Mouse (Mus musculus): ENCODE results near the gene Lsamp. TPM values are rescaled to one million over a fixed set of nuclear protein-coding genes. Genes with fewer than 3 reads are reported as not detected.

Lsamp gene
- polyA plus RNA-seq, 1 experiment from 2014 or later = 10.0 TPM

GRCm38 (mm10) chr16:42016791-42017643 is 2032.9 kb downstream of the Lsamp start:
- no peak overlapping the region for H3K27ac ChIP-seq
- WGBS = 82% methylated on average over 9 of the region's 9 CpGs
- no peak for ATAC-seq (ENCODE audit: insufficient number of reproducible peaks, low FRiP score, low TSS enrichment, low read depth)

GRCm38 (mm10) chr16:42022566-42022965 is 2038.4 kb downstream of the Lsamp start:
- H3K9me3 ChIP-seq = no peaks in the 10 kb centered on the region
- no peak for ATAC-seq (ENCODE audit: insufficient number of reproducible peaks, low FRiP score, low TSS enrichment, low read depth)
- 81% methylated on average over 1 of the region's 1 CpGs for WGBS

More at GRCm38 (mm10) chr16:42016791-42017643, 2032.9 kb downstream of the Lsamp start:
- no peaks in the 10 kb centered on the region for H3K4me1 ChIP-seq
- H3K27me3 ChIP-seq = no peaks in the 10 kb centered on the region
- no peak overlapping the region for H3K4me2 ChIP-seq
- no peaks in the 10 kb centered on the region for H3K9me3 ChIP-seq
- no peaks in the 10 kb centered on the region for H3K36me3 ChIP-seq
- H3K9ac ChIP-seq = no peak overlapping the region
- no peak overlapping the region for H3K4me3 ChIP-seq

GRCm38 (mm10) chr16:42032030-42032429 is 2047.9 kb downstream of the Lsamp start:
- no peak for ATAC-seq (ENCODE audit: insufficient number of reproducible peaks, low FRiP score, low TSS enrichment, low read depth)
- H3K4me2 ChIP-seq = no peak overlapping the region
- 72% methylated on average over 2 of the region's 2 CpGs for WGBS

More at GRCm38 (mm10) chr16:42022566-42022965, 2038.4 kb downstream of the Lsamp start:
- Histone ChIP-seq H3K4me1 (no peaks in the 10 kb centered on the region), H3K27ac (no peak overlapping the region), H3K36me3 (no peaks in the 10 kb centered on the region), H3K9ac (no peak overlapping the region), H3K27me3 (no peaks in the 10 kb centered on the region), H3K4me2 (no peak overlapping the region), H3K4me3 (no peak overlapping the region)

GRCm38 (mm10) chr16:42033449-42033848 is 2049.3 kb downstream of the Lsamp start:
- H3K4me3 ChIP-seq = no peak overlapping the region
- no peaks in the 10 kb centered on the region for H3K27me3 ChIP-seq
- no peak for ATAC-seq (ENCODE audit: insufficient number of reproducible peaks, low FRiP score, low TSS enrichment, low read depth)

More at GRCm38 (mm10) chr16:42032030-42032429, 2047.9 kb downstream of the Lsamp start:
- no peaks in the 10 kb centered on the region for H3K27me3 ChIP-seq
- H3K27ac ChIP-seq = no peak overlapping the region
- H3K36me3 ChIP-seq = no peaks in the 10 kb centered on the region
- no peak overlapping the region for H3K9ac ChIP-seq
- H3K4me3 ChIP-seq = no peak overlapping the region
- no peaks in the 10 kb centered on the region for H3K9me3 ChIP-seq
- H3K4me1 ChIP-seq = no peaks in the 10 kb centered on the region

GRCm38 (mm10) chr16:42048138-42048537 is 2064.0 kb downstream of the Lsamp start:
- ATAC-seq (ENCODE audit: insufficient number of reproducible peaks, low FRiP score, low TSS enrichment, low read depth) = no peak
- Histone ChIP-seq H3K9me3 (no peaks in the 10 kb centered on the region), H3K4me1 (no peaks in the 10 kb centered on the region), H3K27ac (no peak overlapping the region), H3K27me3 (no peaks in the 10 kb centered on the region), H3K4me2 (no peak overlapping the region), H3K4me3 (no peak overlapping the region), H3K36me3 (no peaks in the 10 kb centered on the region), H3K9ac (no peak overlapping the region)

More at GRCm38 (mm10) chr16:42033449-42033848, 2049.3 kb downstream of the Lsamp start:
- no peaks in the 10 kb centered on the region for H3K36me3 ChIP-seq
- H3K27ac ChIP-seq = no peak overlapping the region
- no peaks in the 10 kb centered on the region for H3K4me1 ChIP-seq
- H3K9me3 ChIP-seq = no peaks in the 10 kb centered on the region
- WGBS = 66% methylated on average over 2 of the region's 2 CpGs
- no peak overlapping the region for H3K4me2 ChIP-seq
- no peak overlapping the region for H3K9ac ChIP-seq

GRCm38 (mm10) chr16:42059927-42060326 is 2075.8 kb downstream of the Lsamp start:
- Histone ChIP-seq H3K9ac (no peak overlapping the region), H3K4me1 (no peaks in the 10 kb centered on the region), H3K4me2 (no peak overlapping the region), H3K36me3 (no peaks in the 10 kb centered on the region), H3K27ac (no peak overlapping the region), H3K4me3 (no peak overlapping the region), H3K9me3 (no peaks in the 10 kb centered on the region), H3K27me3 (no peaks in the 10 kb centered on the region)
- no peak for ATAC-seq (ENCODE audit: insufficient number of reproducible peaks, low FRiP score, low TSS enrichment, low read depth)
- 65% methylated on average over 3 of the region's 3 CpGs for WGBS

GRCm38 (mm10) chr16:42074325-42074724 is 2090.2 kb downstream of the Lsamp start:
- H3K4me1 ChIP-seq = no peaks in the 10 kb centered on the region
- no peak overlapping the region for H3K9ac ChIP-seq
- H3K4me2 ChIP-seq = no peak overlapping the region
- no peak for ATAC-seq (ENCODE audit: insufficient number of reproducible peaks, low FRiP score, low TSS enrichment, low read depth)
- WGBS = 75% methylated on average over 3 of the region's 3 CpGs
- H3K27ac ChIP-seq = no peak overlapping the region
- no peaks in the 10 kb centered on the region for H3K27me3 ChIP-seq
- no peaks in the 10 kb centered on the region for H3K36me3 ChIP-seq
- H3K9me3 ChIP-seq = no peaks in the 10 kb centered on the region
- no peak overlapping the region for H3K4me3 ChIP-seq

GRCm38 (mm10) chr16:42079573-42079972 is 2095.4 kb downstream of the Lsamp start:
- no peak overlapping the region for H3K27ac ChIP-seq
- no peak overlapping the region for H3K4me3 ChIP-seq
- no peak for ATAC-seq (ENCODE audit: insufficient number of reproducible peaks, low FRiP score, low TSS enrichment, low read depth)
- H3K4me1 ChIP-seq = no peaks in the 10 kb centered on the region
- 79% methylated on average over 4 of the region's 4 CpGs for WGBS
- no peak overlapping the region for H3K4me2 ChIP-seq
- no peaks in the 10 kb centered on the region for H3K36me3 ChIP-seq
- no peaks in the 10 kb centered on the region for H3K9me3 ChIP-seq
- no peak overlapping the region for H3K9ac ChIP-seq
- no peaks in the 10 kb centered on the region for H3K27me3 ChIP-seq

GRCm38 (mm10) chr16:42081611-42082010 is 2097.4 kb downstream of the Lsamp start:
- Histone ChIP-seq H3K4me1 (no peaks in the 10 kb centered on the region), H3K4me3 (no peak overlapping the region), H3K4me2 (no peak overlapping the region), H3K36me3 (no peaks in the 10 kb centered on the region), H3K9me3 (no peaks in the 10 kb centered on the region), H3K9ac (no peak overlapping the region), H3K27ac (no peak overlapping the region), H3K27me3 (no peaks in the 10 kb centered on the region)
- ATAC-seq (ENCODE audit: insufficient number of reproducible peaks, low FRiP score, low TSS enrichment, low read depth) = no peak
- WGBS = 36% methylated on average over 2 of the region's 2 CpGs

- no peak overlapping the region for H3K4me3 ChIP-seq
- no peak for ATAC-seq (ENCODE audit: insufficient number of reproducible peaks, low FRiP score, low TSS enrichment, low read depth)
- H3K9ac ChIP-seq = no peak overlapping the region
- 70% methylated on average over 1 of the region's 1 CpGs for WGBS
- no peaks in the 10 kb centered on the region for H3K36me3 ChIP-seq
- no peaks in the 10 kb centered on the region; the same call in 1 of the 2 replicates for H3K4me1 ChIP-seq
- no peaks in the 10 kb centered on the region for H3K9me3 ChIP-seq
- no peak overlapping the region for H3K27ac ChIP-seq
- H3K4me2 ChIP-seq = no peak overlapping the region
- no peaks in the 10 kb centered on the region for H3K27me3 ChIP-seq
Observed at GRCm38 (mm10) chr16:42097510-42097909, 2113.3 kb downstream of the Lsamp start.

GRCm38 (mm10) chr16:42102186-42102585 is 2118.0 kb downstream of the Lsamp start:
- WGBS = 50% methylated on average over 2 of the region's 2 CpGs
- no peak overlapping the region for H3K4me2 ChIP-seq
- no peaks in the 10 kb centered on the region; the same call in 1 of the 2 replicates for H3K4me1 ChIP-seq
- H3K9ac ChIP-seq = no peak overlapping the region
- H3K36me3 ChIP-seq = no peaks in the 10 kb centered on the region
- ATAC-seq (ENCODE audit: insufficient number of reproducible peaks, low FRiP score, low TSS enrichment, low read depth) = no peak
- no peak overlapping the region for H3K4me3 ChIP-seq
- no peaks in the 10 kb centered on the region for H3K27me3 ChIP-seq
- H3K9me3 ChIP-seq = no peaks in the 10 kb centered on the region
- no peak overlapping the region for H3K27ac ChIP-seq

GRCm38 (mm10) chr16:42102635-42103034 is 2118.5 kb downstream of the Lsamp start:
- H3K9ac ChIP-seq = no peak overlapping the region
- no peak overlapping the region for H3K4me3 ChIP-seq
- H3K4me1 ChIP-seq = no peaks in the 10 kb centered on the region; the same call in 1 of the 2 replicates
- no peaks in the 10 kb centered on the region for H3K27me3 ChIP-seq
- no peak overlapping the region for H3K27ac ChIP-seq
- WGBS = 55% methylated on average over 8 of the region's 8 CpGs
- no peak for ATAC-seq (ENCODE audit: insufficient number of reproducible peaks, low FRiP score, low TSS enrichment, low read depth)
- no peaks in the 10 kb centered on the region for H3K36me3 ChIP-seq
- H3K9me3 ChIP-seq = no peaks in the 10 kb centered on the region
- H3K4me2 ChIP-seq = no peak overlapping the region

All from limb, embryonic 15.5 days (tissue).